Mouse (Mus musculus) CD4-positive naive resting alpha-beta T cell, adult 76 days (primary cell): ENCODE data around the gene Stag3. TPM values are rescaled to one million over a fixed set of nuclear protein-coding genes. Genes with fewer than 3 reads are reported as not detected.

Experiments used
- total RNA-seq: library from RNA; stranded (reverse); gene quantifications from one replicate; pipeline ENCODE4 v1.2.4, GENCODE M21; 2023

The Stag3 gene
- total RNA-seq = not detected

DNA sequence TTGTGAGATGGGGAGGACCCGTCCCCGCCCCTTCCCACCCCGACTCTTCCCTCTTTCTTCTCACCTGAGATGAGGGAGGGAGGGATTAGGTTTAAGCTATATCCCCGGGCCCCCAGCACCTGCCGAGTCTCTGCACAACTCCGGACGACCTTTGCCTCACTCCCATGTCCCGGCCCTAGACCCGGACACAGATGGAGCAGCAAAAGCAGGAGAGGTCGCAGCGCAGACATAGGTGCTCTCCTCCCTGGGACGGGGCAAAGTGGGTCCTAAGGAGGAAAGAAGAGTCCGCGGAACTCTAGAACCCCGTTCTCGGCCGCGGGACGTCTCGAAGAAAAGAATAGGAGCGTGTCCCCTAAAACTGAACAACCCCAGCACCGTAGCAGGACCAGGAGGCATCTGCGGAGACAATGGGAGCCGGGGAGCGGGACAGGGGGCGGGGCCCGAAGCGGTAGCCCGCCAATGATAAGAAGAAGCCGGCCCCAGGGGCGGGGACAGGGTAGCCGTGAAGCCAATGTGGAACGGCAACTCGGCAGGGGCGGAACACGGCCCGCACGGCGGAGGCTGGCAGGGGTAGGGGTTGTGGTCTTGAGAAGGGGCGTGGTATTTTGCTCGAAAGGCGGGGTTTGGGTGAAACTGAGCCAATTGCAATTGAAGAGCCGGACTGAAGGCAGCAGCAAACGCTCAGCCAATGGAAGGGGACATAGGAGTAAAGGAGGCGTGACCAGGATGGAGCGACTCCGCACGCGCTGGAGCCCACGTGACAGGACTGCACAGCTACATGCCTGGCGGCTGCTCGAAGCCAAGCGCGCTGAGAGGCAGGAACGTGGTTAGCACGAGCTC is at the start of gene Stag3, which contains the start of the genes Gm43720 and Gpc2:
Gene Stag3 (plus strand): TSS at position 656 of the 840 bp plus-strand sequence.
Gene Gm43720 (minus strand): TSS at position 374 of the 840 bp plus-strand sequence.
Gene Gpc2 (minus strand): TSS at position 421 of the 840 bp plus-strand sequence.

DNA sequence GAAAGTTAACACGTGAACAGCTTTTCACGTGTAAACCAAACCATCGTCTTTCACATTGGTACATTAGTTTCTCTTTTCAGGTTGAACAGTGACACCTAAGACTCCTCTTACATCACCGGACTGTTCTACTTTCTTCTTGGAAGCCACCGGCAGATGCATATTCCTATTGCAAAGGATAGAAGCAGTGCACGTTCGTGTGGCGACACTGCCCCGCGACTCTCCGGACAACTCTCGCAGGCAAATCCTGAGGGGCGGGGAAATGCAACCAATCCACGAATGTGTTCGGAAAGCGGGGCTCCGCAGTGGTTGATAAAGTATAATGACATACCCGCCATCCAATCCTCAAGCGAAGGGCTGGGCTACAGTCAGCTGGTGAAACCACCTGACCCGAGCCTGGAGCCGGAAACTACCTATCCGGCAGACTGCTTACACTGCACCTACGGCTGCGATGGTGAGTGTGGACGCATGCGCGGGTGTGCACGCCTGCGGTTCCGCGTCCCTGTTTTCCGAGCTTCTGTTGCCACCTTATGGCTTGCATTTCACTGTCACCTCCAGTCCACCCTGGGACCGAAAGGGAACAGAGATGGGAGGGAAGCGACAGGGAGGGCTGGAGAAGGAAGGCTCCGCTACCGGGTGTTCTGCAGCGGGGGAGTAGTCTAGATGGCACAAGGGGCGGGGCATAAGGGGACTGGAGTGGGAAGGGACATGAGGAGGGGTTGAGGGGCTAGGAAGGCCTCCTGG is 24.5 kb upstream of the Stag3 start, which contains the start of gene Lamtor4:
Gene Lamtor4 (plus strand): TSS at position 130 of the 741 bp plus-strand sequence.

DNA sequence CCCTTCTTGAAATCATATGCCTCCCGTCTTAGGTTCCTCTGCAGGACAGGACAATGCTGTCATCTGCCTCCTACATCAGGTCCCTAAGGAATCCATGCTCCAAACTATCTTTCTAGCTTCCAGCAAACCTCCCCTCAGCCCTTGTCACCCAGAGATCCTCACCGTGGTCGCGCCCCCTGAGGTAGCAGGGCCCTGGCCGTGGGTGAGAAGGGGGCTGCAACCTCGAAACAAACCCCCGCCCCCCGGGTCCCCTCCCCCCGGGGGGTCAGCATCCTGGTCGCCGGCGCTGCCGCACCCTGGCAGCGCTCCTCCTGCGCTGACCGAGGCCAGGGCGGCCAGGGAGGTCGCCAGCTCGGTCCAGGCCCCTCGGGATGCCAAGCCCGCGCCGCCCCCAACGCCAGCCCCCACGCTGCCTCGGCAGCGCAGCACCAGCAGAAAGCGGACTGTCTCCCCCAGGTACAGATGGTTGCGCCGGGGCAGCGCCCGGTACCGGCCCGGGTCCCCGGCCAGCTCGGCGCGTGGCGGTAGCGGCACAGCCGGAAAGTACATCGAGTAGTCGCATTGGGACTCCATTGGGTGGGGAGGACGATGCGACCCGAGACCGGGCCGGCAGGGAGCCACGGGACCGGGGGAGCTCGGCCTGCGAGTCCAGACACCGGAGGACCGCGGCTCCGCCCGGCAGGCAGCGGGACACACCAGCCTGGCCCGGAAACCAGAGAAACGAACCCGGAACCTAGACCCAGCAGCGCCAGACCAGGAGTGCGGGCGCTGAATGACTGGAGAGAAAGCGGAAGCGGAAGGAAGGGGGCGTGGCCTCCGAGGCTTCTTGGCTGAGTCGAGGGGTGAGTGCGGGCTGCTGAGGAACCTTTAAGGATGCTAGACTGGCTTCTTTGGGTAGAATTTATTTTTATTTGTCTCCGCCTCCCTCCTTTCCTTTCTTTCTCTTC is 16.5 kb upstream of the Stag3 start, which contains the start of gene BC037034:
Gene BC037034 (minus strand): TSS at position 774 of the 947 bp plus-strand sequence.

DNA sequence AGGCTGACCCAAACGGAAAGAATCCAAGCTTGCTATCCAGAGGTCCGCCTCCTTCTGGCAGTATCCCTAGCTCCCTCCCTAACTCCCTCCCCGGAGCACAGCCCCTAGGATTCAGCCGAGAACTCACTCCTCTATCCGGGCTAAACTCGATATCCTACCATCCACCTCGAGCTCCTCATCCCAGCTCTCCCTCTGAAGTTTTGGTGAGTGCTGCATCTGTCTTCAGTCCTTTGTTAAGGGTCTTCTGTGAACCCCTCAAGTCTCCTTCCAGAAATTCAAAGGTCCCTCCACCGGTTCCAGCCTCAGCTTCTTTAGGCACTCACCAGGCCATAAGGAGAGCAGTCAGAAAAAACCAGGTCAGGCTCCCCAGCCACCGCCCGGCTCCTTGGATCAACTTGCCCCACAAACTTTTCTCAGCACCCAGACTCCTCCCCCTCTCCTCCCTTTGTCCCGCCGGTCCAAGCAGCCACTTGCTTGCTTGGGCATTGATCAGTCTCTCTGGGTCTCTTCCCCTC is 7.6 kb upstream of the Stag3 start, which contains the start of gene Gal3st4:
Gene Gal3st4 (minus strand): TSS at position 432 of the 515 bp plus-strand sequence.

DNA sequence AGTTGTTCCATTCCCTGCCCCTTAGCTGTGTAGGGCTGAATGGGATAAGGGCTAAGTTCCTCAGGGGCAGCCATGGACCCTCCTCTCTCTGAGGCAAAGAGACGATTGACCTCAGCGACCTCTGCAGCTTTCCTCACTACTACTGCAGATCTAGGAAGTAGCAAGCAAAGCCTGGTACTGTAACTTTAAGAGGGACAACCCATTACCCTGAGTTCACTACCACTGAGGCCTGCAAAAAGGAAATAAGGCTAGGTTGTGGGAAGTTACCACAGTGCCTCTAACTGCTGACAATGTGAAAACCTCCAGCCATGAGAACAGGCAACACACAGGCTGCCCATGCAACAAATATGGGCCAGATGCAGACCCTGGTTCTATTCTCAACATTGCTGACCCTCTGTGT is 61.6 kb downstream of the Stag3 start, which contains the start of gene Pvrig:
Gene Pvrig (plus strand): TSS at position 301 of the 400 bp plus-strand sequence.

Other genes with a start within 250 kb of the Stag3 start
- not detected for gene Smok3c, start 227.0 kb upstream of the Stag3 start, total RNA-seq
- gene Zkscan1, start 195.2 kb upstream of the Stag3 start, total RNA-seq = 29.9 TPM
- 14.7 TPM for gene Zscan21, start 163.3 kb upstream of the Stag3 start, total RNA-seq
- 8.2 TPM for gene Zfp113, start 124.5 kb upstream of the Stag3 start, total RNA-seq
- gene Cops6, start 119.2 kb upstream of the Stag3 start, total RNA-seq = 54.9 TPM
- gene Ap4m1, start 108.2 kb upstream of the Stag3 start, total RNA-seq = 23.3 TPM
- gene Mcm7, start 107.8 kb upstream of the Stag3 start, total RNA-seq = 83.6 TPM
- 21.1 TPM for gene Taf6, start 92.8 kb upstream of the Stag3 start, total RNA-seq
- gene Cnpy4, start 92.8 kb upstream of the Stag3 start, total RNA-seq = 17.2 TPM
- 1.0 TPM for gene Mblac1, start 85.9 kb upstream of the Stag3 start, total RNA-seq
- 0.38 TPM for gene Nxpe5, start 54.3 kb upstream of the Stag3 start, total RNA-seq
- 20.9 TPM for gene Lamtor4, start 24.8 kb upstream of the Stag3 start, total RNA-seq
- 38.4 TPM for gene BC037034, start 16.2 kb upstream of the Stag3 start, total RNA-seq
- gene Gal3st4, start 7.4 kb upstream of the Stag3 start, total RNA-seq = not detected
- not detected for gene Gm43720, start 282 bp upstream of the Stag3 start, total RNA-seq
- gene Gpc2, start 235 bp upstream of the Stag3 start, total RNA-seq = 1.8 TPM
- gene Pvrig, start 61.7 kb downstream of the Stag3 start, total RNA-seq = not detected
- 17.1 TPM for gene Zfp157, start 161.2 kb downstream of the Stag3 start, total RNA-seq